Mouse (Mus musculus) embryo, embryonic 10 days (tissue): ENCODE results near the gene Slc30a6.

Experiments
- DNase-seq: peaks from one replicate; pipeline ENCODE4 v3.0.0-alpha.2; 2015; ENCODE audit warnings: low spot score

The Slc30a6 gene

GRCm38 (mm10) chr17:74395383-74396065 is at the start of gene Slc30a6:
Gene Slc30a6, plus strand, starts transcription at chr17:74395608.
- peak; percentile 97 for DNase-seq

- no peak for DNase-seq
Measured at GRCm38 (mm10) chr17:74363592-74363991, 31.8 kb upstream of the Slc30a6 start.

GRCm38 (mm10) chr17:74376916-74377315 is 18.5 kb upstream of the Slc30a6 start:
- no peak for DNase-seq

- no peak for DNase-seq
Measured at GRCm38 (mm10) chr17:74386657-74387056, 8.8 kb upstream of the Slc30a6 start.

- DNase-seq: peak; percentile 27
Measured at GRCm38 (mm10) chr17:74389847-74390246, 5.6 kb upstream of the Slc30a6 start.

GRCm38 (mm10) chr17:74394381-74394780 is 1.0 kb upstream of the Slc30a6 start:
- no peak for DNase-seq

GRCm38 (mm10) chr17:74394855-74395254 is 553 bp upstream of the Slc30a6 start:
- peak; percentile 15 for DNase-seq

- DNase-seq: no peak
Measured at GRCm38 (mm10) chr17:74396766-74397165, 1.4 kb downstream of the Slc30a6 start.

GRCm38 (mm10) chr17:74397173-74397572 is 1.8 kb downstream of the Slc30a6 start:
- DNase-seq: no peak

GRCm38 (mm10) chr17:74402486-74403222 is 7.2 kb downstream of the Slc30a6 start:
- no peak for DNase-seq

- no peak for DNase-seq
Measured at GRCm38 (mm10) chr17:74406487-74406886, 11.1 kb downstream of the Slc30a6 start.

GRCm38 (mm10) chr17:74409722-74410121 is 14.3 kb downstream of the Slc30a6 start:
- peak; percentile 43 for DNase-seq

GRCm38 (mm10) chr17:74413324-74413723 is 17.9 kb downstream of the Slc30a6 start:
- no peak for DNase-seq

- no peak for DNase-seq
Measured at GRCm38 (mm10) chr17:74414671-74415070, 19.3 kb downstream of the Slc30a6 start.

- no peak for DNase-seq
Measured at GRCm38 (mm10) chr17:74416841-74417360, 21.5 kb downstream of the Slc30a6 start.

GRCm38 (mm10) chr17:74418171-74418570 is 22.8 kb downstream of the Slc30a6 start:
- peak; percentile 73 for DNase-seq

GRCm38 (mm10) chr17:74420656-74421055 is 25.2 kb downstream of the Slc30a6 start:
- DNase-seq: no peak

GRCm38 (mm10) chr17:74424401-74425005 is 29.1 kb downstream of the Slc30a6 start:
- DNase-seq: no peak

GRCm38 (mm10) chr17:74430074-74430473 is 34.7 kb downstream of the Slc30a6 start:
- DNase-seq: no peak

- peak; percentile 29 for DNase-seq
Measured at GRCm38 (mm10) chr17:74431481-74431880, 36.1 kb downstream of the Slc30a6 start.

GRCm38 (mm10) chr17:74432631-74433030 is 37.2 kb downstream of the Slc30a6 start:
- no peak for DNase-seq

GRCm38 (mm10) chr17:74437762-74438161 is 42.4 kb downstream of the Slc30a6 start:
- DNase-seq: no peak

- no peak for DNase-seq
Measured at GRCm38 (mm10) chr17:74440486-74440885, 45.1 kb downstream of the Slc30a6 start.
